Mouse (Mus musculus): ENCODE data around the gene Exosc8. TPM values are rescaled to one million over a fixed set of nuclear protein-coding genes. Genes with fewer than 3 reads are reported as not detected.
A peak's percentile ranks its signal among the peaks of the same experiment; 100 is the strongest.

The Exosc8 gene
- polyA plus RNA-seq, 1 experiment: 25.5 TPM

- Histone ChIP-seq H3K27ac (ENCODE audit: insufficient read depth, low read length) (no peak overlapping the region), H3K27me3 (ENCODE audit: control insufficient read depth, insufficient read depth, low read length) (peaks cover 10% of the 10 kb centered on the region), H3K4me1 (ENCODE audit: control insufficient read depth, insufficient read depth, insufficient read length) (no peaks in the 10 kb centered on the region; the same call in 1 of the 2 replicates), H3K36me3 (ENCODE audit: control insufficient read depth, insufficient read depth, low read length) (no peaks in the 10 kb centered on the region), H3K4me3 (ENCODE audit: extremely low read depth, insufficient read depth, insufficient read length) (no peak overlapping the region)
- no peak for DNase-seq (ENCODE audit: low read depth in 1 of 2, low spot score in 2 of 2)
- TF ChIP-seq CTCF (IDR thresholded peaks at IDR 0.05; ENCODE audit: extremely low read depth, insufficient read depth, insufficient read length, insufficient replicate concordance) (no peak), POLR2A (IDR thresholded peaks at IDR 0.05; ENCODE audit: low read depth, low read length) (no peak)
- 4% methylated on average over 11 of the region's 11 CpGs for WGBS
Observed at GRCm38 (mm10) chr3:54756058-54756457, 20.9 kb upstream of the Exosc8 start.

- DNase-seq (ENCODE audit: low read depth in 1 of 2, low spot score in 2 of 2): no peak
- H3K27ac ChIP-seq (ENCODE audit: insufficient read depth, low read length): no peak within 1 kb of the TSS
Observed at GRCm38 (mm10) chr3:54755145-54756041, 20.2 kb upstream of the Exosc8 start, which contains the start of gene Smad9. Gene Smad9 (plus strand): TSS chr3:54755582.

GRCm38 (mm10) chr3:54753411-54753810, 18.2 kb upstream of the Exosc8 start:
- Histone ChIP-seq H3K36me3 (ENCODE audit: control insufficient read depth, insufficient read depth, low read length) (peaks cover 9% of the 10 kb centered on the region; the same call in 1 of the 2 replicates), H3K27ac (ENCODE audit: insufficient read depth, low read length) (no peak overlapping the region), H3K4me1 (ENCODE audit: control insufficient read depth, insufficient read depth, insufficient read length) (no peaks in the 10 kb centered on the region; the same call in 1 of the 2 replicates), H3K27me3 (ENCODE audit: control insufficient read depth, insufficient read depth, low read length) (peaks cover 10% of the 10 kb centered on the region), H3K4me3 (ENCODE audit: extremely low read depth, insufficient read depth, insufficient read length) (no peak overlapping the region)
- no peak for DNase-seq (ENCODE audit: low read depth in 1 of 2, low spot score in 2 of 2)
- TF ChIP-seq POLR2A (IDR thresholded peaks at IDR 0.05; ENCODE audit: low read depth, low read length) (no peak), CTCF (IDR thresholded peaks at IDR 0.05; ENCODE audit: extremely low read depth, insufficient read depth, insufficient read length, insufficient replicate concordance) (no peak)
- WGBS: 64% methylated on average over 4 of the region's 4 CpGs

More at GRCm38 (mm10) chr3:54755145-54756041, 20.2 kb upstream of the Exosc8 start, which contains the start of gene Smad9:
- Histone ChIP-seq H3K36me3 (ENCODE audit: control insufficient read depth, insufficient read depth, low read length) (no peaks in the 10 kb centered on the region), H3K4me1 (ENCODE audit: control insufficient read depth, insufficient read depth, insufficient read length) (no peaks in the 10 kb centered on the region; the same call in 1 of the 2 replicates), H3K4me3 (ENCODE audit: extremely low read depth, insufficient read depth, insufficient read length) (peak within 1 kb of the TSS; percentile 28; the same call in 1 of the 2 replicates), H3K27me3 (ENCODE audit: control insufficient read depth, insufficient read depth, low read length) (peaks cover 10% of the 10 kb centered on the region)
- TF ChIP-seq CTCF (IDR thresholded peaks at IDR 0.05; ENCODE audit: extremely low read depth, insufficient read depth, insufficient read length, insufficient replicate concordance) (no peak), POLR2A (IDR thresholded peaks at IDR 0.05; ENCODE audit: low read depth, low read length) (no peak)
- WGBS: 2% methylated on average over 66 of the region's 66 CpGs

- Histone ChIP-seq H3K27ac (ENCODE audit: insufficient read depth, low read length) (no peak overlapping the region), H3K4me1 (ENCODE audit: control insufficient read depth, insufficient read depth, insufficient read length) (no peaks in the 10 kb centered on the region), H3K36me3 (ENCODE audit: control insufficient read depth, insufficient read depth, low read length) (peaks cover 61% of the 10 kb centered on the region), H3K4me3 (ENCODE audit: extremely low read depth, insufficient read depth, insufficient read length) (no peak overlapping the region), H3K27me3 (ENCODE audit: control insufficient read depth, insufficient read depth, low read length) (no peaks in the 10 kb centered on the region)
- no peak for DNase-seq (ENCODE audit: low read depth in 1 of 2, low spot score in 2 of 2)
- no peak for TF ChIP-seq POLR2A (IDR thresholded peaks at IDR 0.05; ENCODE audit: low read depth, low read length)
- TF ChIP-seq CTCF (IDR thresholded peaks at IDR 0.05; ENCODE audit: extremely low read depth, insufficient read depth, insufficient read length, insufficient replicate concordance): peak; percentile 38; the same call in 1 of the 2 replicates
- WGBS: 78% methylated on average over 5 of the region's 5 CpGs
Observed at GRCm38 (mm10) chr3:54745799-54746198, 10.6 kb upstream of the Exosc8 start.

GRCm38 (mm10) chr3:54741965-54742364, 6.8 kb upstream of the Exosc8 start:
- H3K27me3 ChIP-seq (ENCODE audit: control insufficient read depth, insufficient read depth, low read length): no peaks in the 10 kb centered on the region
- DNase-seq (ENCODE audit: low read depth in 1 of 2, low spot score in 2 of 2): no peak
- no peak overlapping the region for H3K4me3 ChIP-seq (ENCODE audit: extremely low read depth, insufficient read depth, insufficient read length)
- H3K27ac ChIP-seq (ENCODE audit: insufficient read depth, low read length): no peak overlapping the region
- WGBS: 98% methylated on average over 11 of the region's 11 CpGs
- H3K4me1 ChIP-seq (ENCODE audit: control insufficient read depth, insufficient read depth, insufficient read length): no peaks in the 10 kb centered on the region
- no peak for TF ChIP-seq CTCF (IDR thresholded peaks at IDR 0.05; ENCODE audit: extremely low read depth, insufficient read depth, insufficient read length, insufficient replicate concordance)
- TF ChIP-seq POLR2A (IDR thresholded peaks at IDR 0.05; ENCODE audit: low read depth, low read length): no peak
- peaks cover 41% of the 10 kb centered on the region for H3K36me3 ChIP-seq (ENCODE audit: control insufficient read depth, insufficient read depth, low read length)

GRCm38 (mm10) chr3:54737317-54737716, 2.1 kb upstream of the Exosc8 start:
- peaks cover 18% of the 10 kb centered on the region for H3K36me3 ChIP-seq (ENCODE audit: control insufficient read depth, insufficient read depth, low read length)
- H3K4me3 ChIP-seq (ENCODE audit: extremely low read depth, insufficient read depth, insufficient read length): no peak overlapping the region
- no peak for TF ChIP-seq CTCF (IDR thresholded peaks at IDR 0.05; ENCODE audit: extremely low read depth, insufficient read depth, insufficient read length, insufficient replicate concordance)
- no peak for TF ChIP-seq POLR2A (IDR thresholded peaks at IDR 0.05; ENCODE audit: low read depth, low read length)
- H3K4me1 ChIP-seq (ENCODE audit: control insufficient read depth, insufficient read depth, insufficient read length): no peaks in the 10 kb centered on the region; the same call in 1 of the 2 replicates
- H3K27me3 ChIP-seq (ENCODE audit: control insufficient read depth, insufficient read depth, low read length): no peaks in the 10 kb centered on the region
- H3K27ac ChIP-seq (ENCODE audit: insufficient read depth, low read length): no peak overlapping the region
- DNase-seq (ENCODE audit: low read depth in 1 of 2, low spot score in 2 of 2): no peak
- 94% methylated on average over 8 of the region's 8 CpGs for WGBS

Data from spleen, adult 2 months (tissue).